Mouse (Mus musculus) lung, embryonic 14.5 days (tissue): Measurements from ENCODE around the gene Agpat1. TPM values are rescaled to one million over a fixed set of nuclear protein-coding genes. Genes with fewer than 3 reads are reported as not detected.

Source experiments
- ATAC-seq: fragments of 200-750 bp; cut with Nextera tagmentation; 2 replicates; pipeline ENCODE4 v1.8.0; 2017; ENCODE audit warnings: mild to moderate bottlenecking, moderate TSS enrichment, moderate library complexity; ENCODE audit not compliant: insufficient read depth
- DNase-seq: peaks from one replicate; pipeline ENCODE4 v3.0.0-alpha.2; 2015
- H3K27ac ChIP-seq: fragments of 300-500 bp; sonication (generic); 2 replicates; pipeline ENCODE4 v1.5.1; 2014; ENCODE audit warnings: low read depth, mild to moderate bottlenecking, moderate library complexity
- H3K27me3 ChIP-seq: fragments of 300-500 bp; sonication (generic); 2 replicates; pipeline ENCODE4 v1.6.1; 2014; ENCODE audit warnings: low read length, control low read depth; ENCODE audit not compliant: insufficient read depth
- H3K36me3 ChIP-seq: fragments of 300-500 bp; sonication (generic); 2 replicates; pipeline ENCODE4 v1.6.1; 2014; ENCODE audit warnings: control low read depth; ENCODE audit not compliant: insufficient read depth
- H3K4me1 ChIP-seq: fragments of 300-500 bp; sonication (generic); 2 replicates; pipeline ENCODE4 v1.6.1; 2014; ENCODE audit warnings: antibody characterized with exemption, control low read depth; ENCODE audit not compliant: insufficient read depth
- H3K4me2 ChIP-seq: fragments of 300-500 bp; sonication (generic); 2 replicates; pipeline ENCODE4 v1.6.1; 2014; ENCODE audit warnings: mild to moderate bottlenecking
- H3K4me3 ChIP-seq: fragments of 300-500 bp; sonication (generic); 2 replicates; pipeline ENCODE4 v1.5.1; 2014; ENCODE audit warnings: low read depth, low read length
- H3K9ac ChIP-seq: fragments of 300-500 bp; sonication (generic); 2 replicates; pipeline ENCODE4 v1.6.1; 2014
- H3K9me3 ChIP-seq: fragments of 300-500 bp; sonication (generic); 2 replicates; pipeline ENCODE4 v1.6.1; 2016; ENCODE audit warnings: low read depth, low read length, control low read depth
- CTCF ChIP-seq: IDR thresholded peaks from 2 replicates; pipeline ENCODE4 v1.5.1; 2016; ENCODE audit warnings: antibody characterized with exemption, low read depth
- WGBS: fragments of 180-500 bp; shearing (Covaris S2); extraction: QIAGEN DNeasy Blood & Tissue Kit; methylation state at CpG from one replicate; pipeline ENCODE4 v1.1.7; 2014; 5-methylcytosine and 5-hydroxymethylcytosine counted together
- polyA plus RNA-seq: library from polyadenylated mRNA; unstranded; fragments of >200 nt; fragmentation: Nextera tagmentation; extraction: Ambion mirVana; gene quantifications from 2 replicates; pipeline ENCODE4 v1.2.1, GENCODE M21; 2014

Agpat1 gene
- polyA plus RNA-seq, 1 experiment from 2014 or later: 54.1 TPM

DNA sequence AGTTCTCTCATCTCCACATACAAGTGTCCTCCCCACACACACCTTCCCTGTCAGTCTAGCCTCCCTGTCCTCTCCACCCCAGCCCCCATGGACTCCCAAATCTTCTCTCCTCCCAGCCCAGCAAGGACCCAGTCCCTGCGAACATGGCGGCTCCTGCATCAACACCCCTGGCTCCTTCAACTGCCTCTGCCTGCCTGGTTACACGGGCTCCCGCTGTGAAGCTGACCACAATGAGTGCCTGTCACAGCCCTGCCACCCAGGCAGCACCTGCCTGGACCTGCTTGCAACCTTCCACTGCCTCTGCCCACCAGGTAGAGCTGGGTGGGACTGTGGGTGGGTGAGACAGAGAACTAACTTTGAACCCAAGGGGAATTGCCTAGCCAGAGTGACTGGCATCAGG is 34.1 kb upstream of the Agpat1 start:
- ATAC-seq: no peak
- 62% methylated on average over 4 of the region's 4 CpGs for WGBS
- TF ChIP-seq CTCF: no peak

DNA sequence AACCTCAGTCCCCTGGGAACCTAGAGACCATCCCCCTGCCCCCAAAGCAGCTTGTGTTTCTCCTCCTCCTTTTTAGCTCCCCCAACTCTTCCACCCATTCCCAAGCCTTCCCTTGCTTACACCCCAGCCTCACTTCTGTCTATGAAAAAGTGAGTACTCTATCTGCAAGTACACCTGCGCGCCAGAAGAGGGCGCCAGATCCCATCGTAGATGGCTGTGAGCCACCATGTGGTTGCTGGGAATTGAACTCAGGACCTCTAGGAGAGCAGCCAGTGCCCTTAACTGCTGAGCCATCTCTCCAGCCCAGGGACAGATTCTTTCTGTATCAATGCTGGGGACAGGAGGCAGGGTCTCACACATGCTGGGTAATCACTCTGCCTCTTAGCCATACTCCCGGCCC is 32.2 kb upstream of the Agpat1 start:
- Histone ChIP-seq H3K4me3 (no peak overlapping the region), H3K9ac (no peak overlapping the region), H3K27ac (no peak overlapping the region), H3K36me3 (no peaks in the 10 kb centered on the region), H3K4me2 (no peak overlapping the region), H3K9me3 (no peaks in the 10 kb centered on the region), H3K4me1 (no peaks in the 10 kb centered on the region), H3K27me3 (no peaks in the 10 kb centered on the region)
- 16% methylated on average over 5 of the region's 5 CpGs for WGBS
- DNase-seq (peak; percentile 19), ATAC-seq (no peak)
- peak; percentile 69 for TF ChIP-seq CTCF

More for the DNA sequence above, 34.1 kb upstream of the Agpat1 start:
- no peak overlapping the region for H3K27ac ChIP-seq
- H3K4me2 ChIP-seq: no peak overlapping the region
- no peak for DNase-seq
- H3K36me3 ChIP-seq: no peaks in the 10 kb centered on the region
- no peak overlapping the region for H3K4me3 ChIP-seq
- H3K4me1 ChIP-seq: no peaks in the 10 kb centered on the region
- H3K9me3 ChIP-seq: no peaks in the 10 kb centered on the region
- no peaks in the 10 kb centered on the region for H3K27me3 ChIP-seq
- H3K9ac ChIP-seq: no peak overlapping the region

DNA sequence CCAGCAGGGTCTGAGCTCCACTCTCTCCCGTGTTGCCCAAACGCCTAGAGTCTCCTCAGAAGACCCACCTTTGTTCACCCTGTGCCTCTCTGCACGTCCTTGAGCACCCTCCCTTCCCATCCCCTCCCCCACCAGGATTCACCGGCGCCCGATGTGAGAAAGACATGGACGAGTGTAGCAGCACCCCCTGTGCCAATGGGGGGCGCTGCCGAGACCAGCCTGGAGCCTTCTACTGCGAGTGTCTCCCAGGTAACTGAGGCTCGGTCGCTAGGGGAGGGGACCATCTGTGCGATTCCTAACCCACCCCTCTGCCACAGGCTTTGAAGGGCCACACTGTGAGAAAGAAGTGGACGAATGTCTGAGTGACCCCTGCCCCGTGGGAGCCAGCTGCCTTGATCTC is 31.7 kb upstream of the Agpat1 start:
- WGBS: 14% methylated on average over 15 of the region's 15 CpGs
- Histone ChIP-seq H3K27me3 (no peaks in the 10 kb centered on the region), H3K4me3 (no peak overlapping the region), H3K4me2 (no peak overlapping the region), H3K9me3 (no peaks in the 10 kb centered on the region), H3K27ac (no peak overlapping the region), H3K36me3 (0 out of 2 replicates have a peak, but pooled peaks cover 2% of the 10 kb centered on the region), H3K4me1 (no peaks in the 10 kb centered on the region), H3K9ac (no peak overlapping the region; the same call in 1 of the 2 replicates)
- ATAC-seq (no peak), DNase-seq (no peak)
- TF ChIP-seq CTCF: peak; percentile 35

DNA sequence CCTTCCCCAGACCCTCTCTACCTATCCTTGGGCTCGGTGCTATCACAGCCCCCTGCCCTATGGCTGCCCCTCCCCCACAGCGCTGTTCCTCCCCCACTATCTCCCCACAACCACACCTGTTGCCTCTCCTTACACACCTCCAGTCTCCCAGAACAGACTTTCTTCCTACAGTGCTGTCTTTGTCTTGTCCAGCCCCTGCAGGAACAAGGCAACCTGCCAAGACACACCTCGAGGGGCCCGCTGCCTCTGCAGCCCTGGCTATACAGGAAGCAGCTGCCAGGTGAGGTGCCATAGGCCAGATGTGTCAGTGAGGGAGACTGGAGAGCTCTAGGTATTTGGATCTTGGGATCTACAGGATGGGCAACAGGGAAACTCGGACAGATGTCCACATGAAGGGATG is 27.5 kb upstream of the Agpat1 start:
- 0 out of 2 replicates have a peak, but pooled peaks cover 3% of the 10 kb centered on the region for H3K36me3 ChIP-seq
- H3K4me1 ChIP-seq: no peaks in the 10 kb centered on the region
- DNase-seq: peak; percentile 31
- no peak for ATAC-seq
- 47% methylated on average over 5 of the region's 5 CpGs for WGBS
- no peaks in the 10 kb centered on the region for H3K9me3 ChIP-seq
- no peak overlapping the region for H3K27ac ChIP-seq
- no peak for TF ChIP-seq CTCF
- H3K9ac ChIP-seq: no peak overlapping the region
- no peak overlapping the region for H3K4me2 ChIP-seq
- H3K27me3 ChIP-seq: no peaks in the 10 kb centered on the region
- H3K4me3 ChIP-seq: no peak overlapping the region

DNA sequence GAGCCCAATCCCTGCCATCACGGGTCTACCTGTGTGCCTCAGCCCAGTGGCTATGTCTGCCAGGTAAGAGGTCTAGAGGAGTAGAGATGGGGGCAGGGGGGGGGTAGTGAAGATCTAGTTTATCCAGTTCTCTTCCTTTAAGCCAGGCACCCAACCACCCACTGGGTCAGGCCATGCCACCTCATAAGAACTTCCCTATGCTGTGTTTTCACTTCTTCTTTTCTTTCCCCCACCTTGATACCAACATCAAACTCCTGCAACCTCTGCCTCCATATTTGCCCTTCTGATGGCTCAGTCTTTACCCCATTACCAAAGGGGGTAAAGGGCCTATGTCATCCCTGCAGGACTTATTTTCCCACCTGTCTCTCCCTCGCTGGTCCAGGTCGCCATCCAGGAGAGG is 26.0 kb upstream of the Agpat1 start:
- no peaks in the 10 kb centered on the region for H3K27me3 ChIP-seq
- no peaks in the 10 kb centered on the region for H3K4me1 ChIP-seq
- no peak overlapping the region for H3K27ac ChIP-seq
- H3K9me3 ChIP-seq: no peaks in the 10 kb centered on the region
- no peak for ATAC-seq
- H3K36me3 ChIP-seq: 0 out of 2 replicates have a peak, but pooled peaks cover 3% of the 10 kb centered on the region
- no peak overlapping the region for H3K4me3 ChIP-seq
- no peak overlapping the region for H3K4me2 ChIP-seq
- no peak for DNase-seq
- WGBS: 90% methylated on average over 3 of the region's 3 CpGs
- TF ChIP-seq CTCF: no peak
- H3K9ac ChIP-seq: no peak overlapping the region

DNA sequence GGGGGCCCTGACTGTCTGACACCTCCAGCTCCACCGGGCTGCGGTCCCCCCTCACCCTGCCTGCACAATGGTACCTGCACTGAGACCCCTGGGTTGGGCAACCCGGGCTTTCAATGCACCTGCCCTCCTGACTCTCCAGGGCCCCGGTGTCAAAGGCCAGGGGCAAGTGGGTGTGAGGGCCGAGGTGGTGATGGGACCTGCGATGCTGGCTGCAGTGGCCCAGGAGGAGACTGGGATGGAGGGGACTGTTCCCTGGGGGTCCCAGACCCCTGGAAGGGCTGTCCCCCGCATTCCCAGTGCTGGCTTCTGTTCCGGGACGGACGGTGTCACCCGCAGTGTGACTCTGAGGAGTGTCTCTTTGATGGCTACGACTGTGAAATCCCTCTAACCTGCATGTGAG is 21.5 kb upstream of the Agpat1 start:
- H3K27me3 ChIP-seq: no peaks in the 10 kb centered on the region
- 0 out of 2 replicates have a peak, but pooled peaks cover 9% of the 10 kb centered on the region for H3K4me1 ChIP-seq
- no peaks in the 10 kb centered on the region for H3K9me3 ChIP-seq
- DNase-seq: no peak
- TF ChIP-seq CTCF: no peak
- H3K4me2 ChIP-seq: no peak overlapping the region
- no peaks in the 10 kb centered on the region for H3K36me3 ChIP-seq
- ATAC-seq: no peak
- WGBS: 79% methylated on average over 12 of the region's 12 CpGs
- H3K9ac ChIP-seq: no peak overlapping the region
- no peak overlapping the region for H3K4me3 ChIP-seq
- H3K27ac ChIP-seq: no peak overlapping the region

DNA sequence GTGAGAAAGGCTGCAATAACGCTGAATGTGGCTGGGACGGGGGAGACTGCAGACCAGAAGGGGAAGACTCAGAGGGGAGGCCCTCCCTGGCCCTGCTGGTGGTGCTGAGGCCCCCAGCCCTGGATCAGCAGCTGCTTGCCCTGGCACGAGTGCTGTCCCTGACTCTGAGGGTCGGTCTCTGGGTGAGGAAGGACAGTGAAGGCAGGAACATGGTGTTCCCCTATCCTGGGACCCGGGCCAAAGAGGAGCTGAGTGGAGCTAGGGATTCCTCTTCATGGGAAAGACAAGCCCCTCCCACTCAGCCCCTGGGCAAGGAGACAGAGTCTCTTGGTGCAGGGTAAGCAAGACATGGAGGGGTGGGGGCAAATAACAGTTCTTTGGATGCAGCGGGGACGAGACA is 20.7 kb upstream of the Agpat1 start:
- H3K27me3 ChIP-seq: no peaks in the 10 kb centered on the region
- WGBS: 56% methylated on average over 7 of the region's 7 CpGs
- H3K27ac ChIP-seq: no peak overlapping the region
- H3K36me3 ChIP-seq: no peaks in the 10 kb centered on the region
- ATAC-seq (no peak), DNase-seq (no peak)
- no peak for TF ChIP-seq CTCF
- no peak overlapping the region for H3K9ac ChIP-seq
- H3K4me1 ChIP-seq: peaks cover 14% of the 10 kb centered on the region; the same call in 1 of the 2 replicates
- H3K4me3 ChIP-seq: no peak overlapping the region
- H3K4me2 ChIP-seq: no peak overlapping the region
- H3K9me3 ChIP-seq: no peaks in the 10 kb centered on the region

DNA sequence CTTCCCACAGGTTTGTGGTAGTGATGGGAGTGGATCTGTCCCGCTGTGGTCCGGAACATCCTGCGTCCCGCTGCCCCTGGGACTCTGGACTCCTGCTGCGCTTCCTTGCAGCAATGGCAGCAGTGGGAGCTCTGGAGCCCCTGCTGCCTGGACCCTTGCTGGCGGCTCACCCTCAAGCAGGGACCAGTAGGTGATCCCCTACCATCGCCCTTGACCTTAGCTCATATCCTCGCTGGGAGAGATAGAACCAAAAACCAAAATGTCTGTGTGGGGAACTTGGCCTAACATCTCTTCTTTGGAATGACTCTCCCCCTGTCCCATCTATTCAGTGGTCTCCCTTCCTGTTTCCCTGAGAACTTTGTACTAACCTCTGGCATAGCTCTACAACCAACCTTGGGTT is 20.2 kb upstream of the Agpat1 start:
- Histone ChIP-seq H3K4me1 (peaks cover 14% of the 10 kb centered on the region; the same call in 1 of the 2 replicates), H3K4me3 (no peak overlapping the region), H3K27ac (no peak overlapping the region), H3K4me2 (no peak overlapping the region), H3K9me3 (no peaks in the 10 kb centered on the region), H3K27me3 (no peaks in the 10 kb centered on the region), H3K9ac (no peak overlapping the region), H3K36me3 (no peaks in the 10 kb centered on the region)
- TF ChIP-seq CTCF: no peak
- ATAC-seq: no peak
- WGBS: 84% methylated on average over 8 of the region's 8 CpGs
- DNase-seq: no peak
